ENCODE assay signal across 15 mouse cellular contexts in the genomic region with DNA sequence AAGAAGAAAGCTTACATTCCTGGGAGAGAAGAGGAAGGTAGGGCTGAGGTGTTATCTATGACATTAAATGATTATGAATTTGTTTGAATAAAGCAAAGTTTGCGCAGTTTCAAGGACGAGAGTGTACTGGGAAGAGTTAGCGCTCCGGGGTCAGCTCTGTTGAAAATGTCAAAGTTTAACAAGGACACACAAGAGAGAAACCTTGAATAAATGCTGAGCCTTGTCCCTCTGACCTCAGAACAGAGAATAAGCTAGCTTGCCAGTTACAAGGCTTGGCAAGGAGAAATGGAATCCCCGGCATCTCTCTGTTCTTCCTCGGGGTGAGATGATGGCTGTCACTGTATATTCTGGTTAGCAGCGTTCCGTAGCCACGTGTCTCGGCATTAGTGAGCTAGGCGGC.
"Had no signal": no experiment of that assay in that cellular context is flagged by ENCODE, and none has a peak within 500 bp of the region (broad histone marks: within the 10 kb centered on the region; RNA-seq: fewer than 3 reads in every experiment).

No protein-coding gene starts in this region.

- H3K4me1 ChIP-seq: limb, embryonic 15.5 days; liver, embryonic 13.5 days; midbrain, embryonic 12.5 days; neural tube, embryonic 13.5 days had no signal

- H3K9me3 ChIP-seq: limb, embryonic 15.5 days; liver, embryonic 13.5 days; midbrain, embryonic 12.5 days; neural tube, embryonic 13.5 days had no signal

- ATAC-seq: intestine, embryonic 16.5 days; midbrain, embryonic 16.5 days had no signal

- DNase-seq: kidney, postnatal 14 days; layer of hippocampus, adult 9-11 months; layer of hippocampus, postnatal 36 days; liver, embryonic 13.5 days; lung, adult 18-20 months; right cerebral cortex, adult 18-20 months; right cerebral cortex, postnatal 25 days; thymus, adult 2 months; thymus, postnatal 25 days had no signal

- H3K27me3 ChIP-seq: limb, embryonic 15.5 days; liver, embryonic 13.5 days; midbrain, embryonic 12.5 days; neural tube, embryonic 13.5 days had no signal

- H3K4me3 ChIP-seq: limb, embryonic 15.5 days; liver, embryonic 13.5 days; midbrain, embryonic 12.5 days; neural tube, embryonic 13.5 days had no signal

- H3K27ac ChIP-seq: limb, embryonic 15.5 days; liver, embryonic 13.5 days; midbrain, embryonic 12.5 days; neural tube, embryonic 13.5 days; stomach, postnatal 0 days had no signal

- H3K36me3 ChIP-seq: limb, embryonic 15.5 days; liver, embryonic 13.5 days; midbrain, embryonic 12.5 days; neural tube, embryonic 13.5 days had no signal

- H3K9ac ChIP-seq: limb, embryonic 15.5 days; liver, embryonic 13.5 days; midbrain, embryonic 12.5 days; neural tube, embryonic 13.5 days had no signal

- H3K4me2 ChIP-seq: limb, embryonic 15.5 days; liver, embryonic 13.5 days; midbrain, embryonic 12.5 days; neural tube, embryonic 13.5 days had no signal
